Mouse (Mus musculus) MEL (cell line): Measurements from ENCODE around the gene Ints11. TPM values are rescaled to one million over a fixed set of nuclear protein-coding genes. Genes with fewer than 3 reads are reported as not detected.
A peak's percentile ranks its signal among the peaks of the same experiment; 100 is the strongest.

Experiments used
- DNase-seq: peaks from one replicate; pipeline ENCODE4 v3.0.0; 2011; ENCODE audit warnings: low read depth, low spot score
- H3K27ac ChIP-seq: 2 replicates; pipeline ENCODE4 v1.5.1; 2012; ENCODE audit warnings: low read depth, mild to moderate bottlenecking, control low read depth, low read length, moderate library complexity; ENCODE audit not compliant: control insufficient read depth
- H3K27me3 ChIP-seq, 2 experiments: fragments of 150-350 bp in 1 of 2; sonication (generic) in 1 of 2; 2 replicates each; pipeline ENCODE4 v1.6.1; 2012; ENCODE audit warnings: low read length in 2 of 2, mild to moderate bottlenecking in 2 of 2, improper control_type of control experiment in 1 of 2, moderate library complexity in 1 of 2; ENCODE audit not compliant: insufficient read depth in 2 of 2, control insufficient read depth in 1 of 2
- H3K36me3 ChIP-seq, 2 experiments: 2 replicates each; pipeline ENCODE4 v1.6.1; 2012 to 2014; ENCODE audit warnings: low read length in 2 of 2, improper control_type of control experiment in 1 of 2, inconsistent platforms in 1 of 2, mild to moderate bottlenecking in 1 of 2; ENCODE audit not compliant: insufficient read depth in 2 of 2, control insufficient read depth in 1 of 2
- H3K4me1 ChIP-seq, 2 experiments: fragments of 150-350 bp in 1 of 2; sonication (generic) in 1 of 2; 2 replicates each; pipeline ENCODE4 v1.6.1; 2012; ENCODE audit warnings: low read length in 2 of 2, improper control_type of control experiment in 1 of 2, mild to moderate bottlenecking in 1 of 2; ENCODE audit not compliant: insufficient read depth in 2 of 2, control insufficient read depth in 1 of 2
- H3K4me3 ChIP-seq, 2 experiments: fragments of 150-350 bp in 1 of 2; sonication (generic) in 1 of 2; 2 replicates each; pipeline ENCODE4 v1.5.1; 2012; ENCODE audit warnings: low read depth in 2 of 2, low read length in 2 of 2, mild to moderate bottlenecking in 2 of 2, moderate library complexity in 2 of 2, control low read depth in 1 of 2, improper control_type of control experiment in 1 of 2; ENCODE audit not compliant: control insufficient read depth in 1 of 2, insufficient read depth in 1 of 2
- H3K79me2 ChIP-seq: 2 replicates; pipeline ENCODE4 v1.6.1; 2012; ENCODE audit warnings: mild to moderate bottlenecking, low read length, moderate library complexity; ENCODE audit not compliant: control insufficient read depth, poor library complexity, insufficient read depth
- H3K9ac ChIP-seq: 2 replicates; pipeline ENCODE4 v1.6.1; 2012; ENCODE audit warnings: low read depth, mild to moderate bottlenecking, control low read depth, low read length, moderate library complexity; ENCODE audit not compliant: control insufficient read depth, poor library complexity, severe bottlenecking
- H3K9me3 ChIP-seq: fragments of 150-350 bp; sonication (generic); replicated peaks from 2 replicates; pipeline ENCODE4 v1.6.1; 2012; ENCODE audit warnings: mild to moderate bottlenecking, low read length, improper control_type of control experiment, moderate library complexity; ENCODE audit not compliant: insufficient read depth
- BHLHE40 ChIP-seq: IDR thresholded peaks from 2 replicates; pipeline ENCODE4 v1.6.1; 2012; ENCODE audit warnings: low read depth, mild to moderate bottlenecking, inconsistent platforms, low read length, improper control_type of control experiment, borderline replicate concordance
- CTCF ChIP-seq, 3 experiments: IDR thresholded peaks in 2 of 3; conservative IDR thresholded peaks in 1 of 3; 2 replicates each; pipeline ENCODE4 v1.5.1; 2011 to 2012; ENCODE audit warnings: low read length in 3 of 3, low read depth in 2 of 3, mild to moderate bottlenecking in 2 of 3, improper control_type of control experiment in 1 of 3, inconsistent platforms in 1 of 3, mixed read lengths in 1 of 3, moderate library complexity in 1 of 3; ENCODE audit not compliant: control insufficient read depth in 1 of 3, insufficient read depth in 1 of 3, poor library complexity in 1 of 3, severe bottlenecking in 1 of 3
- ETS1 ChIP-seq: IDR thresholded peaks from 2 replicates; pipeline ENCODE4 v1.6.1; 2012; ENCODE audit warnings: low read depth, mild to moderate bottlenecking, inconsistent platforms, low read length, improper control_type of control experiment, moderate library complexity
- GATA1 ChIP-seq: IDR thresholded peaks from 2 replicates; pipeline ENCODE4 v1.6.1; 2011; ENCODE audit warnings: low read depth, low read length, improper control_type of control experiment
- HCFC1 ChIP-seq: IDR thresholded peaks from 2 replicates; pipeline ENCODE4 v1.6.1; 2012; ENCODE audit warnings: low read depth, mild to moderate bottlenecking, inconsistent platforms, low read length, improper control_type of control experiment, moderate library complexity
- MAZ ChIP-seq: IDR thresholded peaks from 2 replicates; pipeline ENCODE4 v1.6.1; 2012; ENCODE audit warnings: low read depth, mild to moderate bottlenecking, inconsistent platforms, low read length, improper control_type of control experiment
- MEF2A ChIP-seq: IDR thresholded peaks from 2 replicates; pipeline ENCODE4 v1.6.1; 2014; ENCODE audit warnings: low read depth, mild to moderate bottlenecking, inconsistent platforms, low read length, improper control_type of control experiment; ENCODE audit not compliant: poor library complexity, insufficient replicate concordance, severe bottlenecking; ENCODE audit errors: extremely low read depth
- POLR2A ChIP-seq, 2 experiments: IDR thresholded peaks; 2 replicates each; pipeline ENCODE4 v1.6.1; 2011 to 2012; ENCODE audit warnings: low read length in 2 of 2, mild to moderate bottlenecking in 2 of 2, control low read depth in 1 of 2, improper control_type of control experiment in 1 of 2, low read depth in 1 of 2, moderate library complexity in 1 of 2; ENCODE audit not compliant: control insufficient read depth in 1 of 2, insufficient read depth in 1 of 2, poor library complexity in 1 of 2
- RAD21 ChIP-seq: IDR thresholded peaks from 2 replicates; pipeline ENCODE4 v1.6.1; 2011; ENCODE audit warnings: mild to moderate bottlenecking, low read depth, low read length, improper control_type of control experiment
- RCOR1 ChIP-seq: IDR thresholded peaks from 2 replicates; pipeline ENCODE4 v1.6.1; 2012; ENCODE audit warnings: low read depth, mild to moderate bottlenecking, inconsistent platforms, low read length, improper control_type of control experiment
- SIN3A ChIP-seq: IDR thresholded peaks from 2 replicates; pipeline ENCODE4 v1.6.1; 2012; ENCODE audit warnings: low read length, improper control_type of control experiment, inconsistent platforms
- SMC3 ChIP-seq: IDR thresholded peaks from 2 replicates; pipeline ENCODE4 v1.6.1; 2011; ENCODE audit warnings: low read depth, low read length, improper control_type of control experiment
- polyA plus RNA-seq, 2 experiments: library from polyadenylated mRNA; stranded (reverse) in 1 of 2; unstranded in 1 of 2; fragments of >175 nt in 1 of 2; fragments of >200 nt in 1 of 2; gene quantifications; 2 replicates each; pipeline versions ENCODE4 v1.2.1 to v1.2.4; 2012; ENCODE audit warnings: low replicate concordance in 2 of 2, low read depth in 1 of 2; ENCODE audit not compliant: insufficient read length in 2 of 2, insufficient read depth in 1 of 2, missing spikeins in 1 of 2
- total RNA-seq: library from RNA; depleted of rRNA; stranded (reverse); fragments of 300-350 nt; gene quantifications from 2 replicates; pipeline ENCODE4 v1.2.3, GENCODE M21; 2012

Gene Ints11
- total and polyA plus RNA-seq, 3 experiments: 78.9 to 96.8 TPM; not detected in 1

GRCm38 (mm10) chr4:155883587-155883986, 14.2 kb downstream of the Ints11 start:
- Histone ChIP-seq H3K9ac (no peak overlapping the region), H3K9me3 (no peaks in the 10 kb centered on the region), H3K4me1 (no peaks in the 10 kb centered on the region), H3K27ac (no peak overlapping the region), H3K79me2 (no peaks in the 10 kb centered on the region), H3K36me3 (peaks cover 0 to 10% of the 10 kb centered on the region in 2 experiments; a peak in 2 of 4 replicates), H3K4me3 (no peak overlapping the region), H3K27me3 (no peaks in the 10 kb centered on the region)
- no peak for DNase-seq
- no peak for TF ChIP-seq RAD21
- no peak for TF ChIP-seq GATA1
- no peak for TF ChIP-seq HCFC1

- H3K4me3 ChIP-seq: no peak overlapping the region
- peaks cover 0 to 2% of the 10 kb centered on the region in 2 experiments; a peak in 1 of 4 replicates for H3K4me1 ChIP-seq
- peaks cover 13% of the 10 kb centered on the region for H3K79me2 ChIP-seq
- H3K9ac ChIP-seq: no peak overlapping the region
- no peak for DNase-seq
- H3K9me3 ChIP-seq: no peaks in the 10 kb centered on the region
- H3K36me3 ChIP-seq: peaks cover 0 to 5% of the 10 kb centered on the region in 2 experiments; a peak in 3 of 4 replicates
- H3K27me3 ChIP-seq: no peaks in the 10 kb centered on the region
- TF ChIP-seq MEF2A: no peak
- TF ChIP-seq ETS1: no peak
- TF ChIP-seq SIN3A: no peak
- no peak for TF ChIP-seq RCOR1
- no peak for TF ChIP-seq CTCF (IDR thresholded peaks at IDR 0.05 in 2 of 3, conservative IDR thresholded peaks at IDR 0.05 in 1 of 3; ENCODE audit: control insufficient read depth in 1 of 3, insufficient read depth in 1 of 3, low read depth in 2 of 3, low read length in 3 of 3, poor library complexity in 1 of 3, severe bottlenecking in 1 of 3)
- no peak for TF ChIP-seq SMC3
- TF ChIP-seq MAZ: no peak
- H3K27ac ChIP-seq: no peak overlapping the region
Observed at GRCm38 (mm10) chr4:155886330-155886729, 17.0 kb downstream of the Ints11 start.

GRCm38 (mm10) chr4:155887674-155888073, 18.3 kb downstream of the Ints11 start:
- Histone ChIP-seq H3K9ac (no peak overlapping the region), H3K27me3 (no peaks in the 10 kb centered on the region), H3K4me3 (no peak overlapping the region), H3K27ac (no peak overlapping the region), H3K36me3 (peaks cover 0 to 5% of the 10 kb centered on the region in 2 experiments; a peak in 3 of 4 replicates), H3K9me3 (no peaks in the 10 kb centered on the region), H3K79me2 (peaks cover 22% of the 10 kb centered on the region), H3K4me1 (peaks cover 0 to 2% of the 10 kb centered on the region in 2 experiments; a peak in 1 of 4 replicates)
- DNase-seq: no peak
- TF ChIP-seq POLR2A (IDR thresholded peaks at IDR 0.05; ENCODE audit: control insufficient read depth in 1 of 2, insufficient read depth in 1 of 2, low read depth in 1 of 2, low read length in 2 of 2, poor library complexity in 1 of 2) (0 out of 4 replicates have a peak, but pooled peaks of 1 of the 2 experiments have one; percentile 3), BHLHE40 (no peak)
